Mouse (Mus musculus): Measurements from ENCODE around the gene Atp6v0e2. TPM values are rescaled to one million over a fixed set of nuclear protein-coding genes. Genes with fewer than 3 reads are reported as not detected.
A peak's percentile ranks its signal among the peaks of the same experiment; 100 is the strongest.

Atp6v0e2 gene
- polyA plus RNA-seq, 1 experiment from 2014 or later: 349 TPM

- no peaks in the 10 kb centered on the region for H3K27me3 ChIP-seq (replicated peaks)
- H3K9me3 ChIP-seq (replicated peaks): no peaks in the 10 kb centered on the region
- peaks cover 24% of the 10 kb centered on the region for H3K4me1 ChIP-seq
- H3K4me3 ChIP-seq (replicated peaks): no peak overlapping the region
- no peak overlapping the region for H3K9ac ChIP-seq (replicated peaks)
- no peak for ATAC-seq (ENCODE audit: low FRiP score)
- peaks cover 17% of the 10 kb centered on the region for H3K36me3 ChIP-seq
- WGBS: 44% methylated on average over 7 of the region's 7 CpGs
- H3K27ac ChIP-seq (replicated peaks): no peak overlapping the region
- no peak overlapping the region for H3K4me2 ChIP-seq
Measured at GRCm38 (mm10) chr6:48541560-48542450, 4.4 kb downstream of the Atp6v0e2 start.

GRCm38 (mm10) chr6:48542631-48543030 is 5.2 kb downstream of the Atp6v0e2 start:
- Histone ChIP-seq H3K36me3 (peaks cover 17% of the 10 kb centered on the region), H3K9me3 (replicated peaks) (no peaks in the 10 kb centered on the region), H3K4me3 (replicated peaks) (no peak overlapping the region), H3K27me3 (replicated peaks) (no peaks in the 10 kb centered on the region), H3K9ac (replicated peaks) (no peak overlapping the region), H3K4me2 (no peak overlapping the region), H3K4me1 (peaks cover 21% of the 10 kb centered on the region), H3K27ac (replicated peaks) (no peak overlapping the region)
- WGBS: 89% methylated on average over 3 of the region's 3 CpGs
- ATAC-seq (ENCODE audit: low FRiP score): no peak

- Histone ChIP-seq H3K4me2 (no peak overlapping the region), H3K9me3 (replicated peaks) (no peaks in the 10 kb centered on the region), H3K27me3 (replicated peaks) (no peaks in the 10 kb centered on the region), H3K9ac (replicated peaks) (no peak overlapping the region), H3K4me3 (replicated peaks) (no peak overlapping the region), H3K4me1 (no peaks in the 10 kb centered on the region), H3K36me3 (peaks cover 13% of the 10 kb centered on the region), H3K27ac (replicated peaks) (no peak overlapping the region)
- WGBS: 78% methylated on average over 5 of the region's 5 CpGs
- no peak for ATAC-seq (ENCODE audit: low FRiP score)
Measured at GRCm38 (mm10) chr6:48545251-48545650, 7.8 kb downstream of the Atp6v0e2 start.

- Histone ChIP-seq H3K4me1 (no peaks in the 10 kb centered on the region), H3K4me2 (no peak overlapping the region), H3K27me3 (replicated peaks) (no peaks in the 10 kb centered on the region), H3K36me3 (peaks cover 4% of the 10 kb centered on the region), H3K27ac (replicated peaks) (no peak overlapping the region), H3K9me3 (replicated peaks) (no peaks in the 10 kb centered on the region), H3K9ac (replicated peaks) (no peak overlapping the region), H3K4me3 (replicated peaks) (no peak overlapping the region)
- 46% methylated on average over 1 of the region's 1 CpGs for WGBS
- ATAC-seq (ENCODE audit: low FRiP score): 0 out of 2 replicates have a peak, but pooled peaks have one; percentile 2
Measured at GRCm38 (mm10) chr6:48546271-48546670, 8.9 kb downstream of the Atp6v0e2 start.

GRCm38 (mm10) chr6:48546858-48547257 is 9.4 kb downstream of the Atp6v0e2 start:
- H3K9ac ChIP-seq (replicated peaks): no peak overlapping the region
- H3K4me2 ChIP-seq: no peak overlapping the region
- H3K36me3 ChIP-seq: peaks cover 4% of the 10 kb centered on the region
- 75% methylated on average over 4 of the region's 4 CpGs for WGBS
- H3K27ac ChIP-seq (replicated peaks): no peak overlapping the region
- H3K4me1 ChIP-seq: no peaks in the 10 kb centered on the region
- no peaks in the 10 kb centered on the region for H3K27me3 ChIP-seq (replicated peaks)
- H3K4me3 ChIP-seq (replicated peaks): no peak overlapping the region
- H3K9me3 ChIP-seq (replicated peaks): no peaks in the 10 kb centered on the region
- 0 out of 2 replicates have a peak, but pooled peaks have one; percentile 1 for ATAC-seq (ENCODE audit: low FRiP score)

- H3K9me3 ChIP-seq (replicated peaks): no peaks in the 10 kb centered on the region
- no peaks in the 10 kb centered on the region for H3K36me3 ChIP-seq
- no peak overlapping the region for H3K4me3 ChIP-seq (replicated peaks)
- no peak overlapping the region for H3K4me2 ChIP-seq
- 90% methylated on average over 6 of the region's 6 CpGs for WGBS
- no peaks in the 10 kb centered on the region for H3K4me1 ChIP-seq
- no peaks in the 10 kb centered on the region for H3K27me3 ChIP-seq (replicated peaks)
- H3K27ac ChIP-seq (replicated peaks): no peak overlapping the region
- H3K9ac ChIP-seq (replicated peaks): no peak overlapping the region
- ATAC-seq (ENCODE audit: low FRiP score): no peak
Measured at GRCm38 (mm10) chr6:48548314-48548713, 10.9 kb downstream of the Atp6v0e2 start.

GRCm38 (mm10) chr6:48552918-48553317 is 15.5 kb downstream of the Atp6v0e2 start:
- Histone ChIP-seq H3K9ac (replicated peaks) (no peak overlapping the region), H3K4me2 (no peak overlapping the region), H3K9me3 (replicated peaks) (no peaks in the 10 kb centered on the region), H3K27me3 (replicated peaks) (no peaks in the 10 kb centered on the region), H3K4me1 (peaks cover 20% of the 10 kb centered on the region), H3K27ac (replicated peaks) (no peak overlapping the region), H3K4me3 (replicated peaks) (no peak overlapping the region), H3K36me3 (peaks cover 4% of the 10 kb centered on the region; the same call in 1 of the 2 replicates)
- no peak for ATAC-seq (ENCODE audit: low FRiP score)
- WGBS: 63% methylated on average over 4 of the region's 4 CpGs

- peak overlapping the region; percentile 71 for H3K4me2 ChIP-seq
- peak; percentile 19 for ATAC-seq (ENCODE audit: low FRiP score)
- peak overlapping the region; percentile 97 for H3K27ac ChIP-seq (replicated peaks)
- 80% methylated on average over 4 of the region's 4 CpGs for WGBS
- H3K36me3 ChIP-seq: peaks cover 12% of the 10 kb centered on the region
- H3K4me1 ChIP-seq: peaks cover 20% of the 10 kb centered on the region
- no peaks in the 10 kb centered on the region for H3K27me3 ChIP-seq (replicated peaks)
- H3K4me3 ChIP-seq (replicated peaks): peak overlapping the region; percentile 56
- H3K9me3 ChIP-seq (replicated peaks): no peaks in the 10 kb centered on the region
- H3K9ac ChIP-seq (replicated peaks): peak overlapping the region; percentile 70
Measured at GRCm38 (mm10) chr6:48553819-48554218, 16.4 kb downstream of the Atp6v0e2 start.

GRCm38 (mm10) chr6:48554280-48555103 is 17.1 kb downstream of the Atp6v0e2 start, which contains the start of gene Lrrc61:
Lrrc61 (plus strand) TSS chr6:48554796.
- WGBS: under 1% methylated on average over 39 of the region's 39 CpGs
- Histone ChIP-seq H3K27ac (replicated peaks) (peak within 1 kb of the TSS; percentile 97), H3K9ac (replicated peaks) (peak within 1 kb of the TSS; percentile 70), H3K4me2 (peak within 1 kb of the TSS; percentile 71), H3K4me3 (replicated peaks) (peak within 1 kb of the TSS; percentile 56), H3K36me3 (peaks cover 16% of the 10 kb centered on the region), H3K27me3 (replicated peaks) (no peaks in the 10 kb centered on the region), H3K9me3 (replicated peaks) (no peaks in the 10 kb centered on the region), H3K4me1 (peaks cover 20% of the 10 kb centered on the region)
- peak; percentile 94 for ATAC-seq (ENCODE audit: low FRiP score)

GRCm38 (mm10) chr6:48555104-48555890 is 17.9 kb downstream of the Atp6v0e2 start:
- WGBS: 26% methylated on average over 14 of the region's 14 CpGs
- peak overlapping the region; percentile 56 for H3K4me3 ChIP-seq (replicated peaks)
- H3K9me3 ChIP-seq (replicated peaks): no peaks in the 10 kb centered on the region
- H3K4me2 ChIP-seq: peak overlapping the region; percentile 71
- H3K36me3 ChIP-seq: peaks cover 22% of the 10 kb centered on the region
- peak overlapping the region; percentile 70 for H3K9ac ChIP-seq (replicated peaks)
- H3K4me1 ChIP-seq: peaks cover 20% of the 10 kb centered on the region
- ATAC-seq (ENCODE audit: low FRiP score): peak; percentile 90
- peak overlapping the region; percentile 97 for H3K27ac ChIP-seq (replicated peaks)
- no peaks in the 10 kb centered on the region for H3K27me3 ChIP-seq (replicated peaks)

- peak overlapping the region; percentile 71 for H3K4me2 ChIP-seq
- peaks cover 26% of the 10 kb centered on the region for H3K36me3 ChIP-seq
- no peak overlapping the region; the same call in 1 of the 2 replicates for H3K4me3 ChIP-seq (replicated peaks)
- 0 out of 2 replicates have a peak overlapping the region, but pooled peaks have one; percentile 97 for H3K27ac ChIP-seq (replicated peaks)
- 94% methylated on average over 3 of the region's 3 CpGs for WGBS
- H3K9me3 ChIP-seq (replicated peaks): no peaks in the 10 kb centered on the region
- H3K4me1 ChIP-seq: peaks cover 20% of the 10 kb centered on the region
- H3K27me3 ChIP-seq (replicated peaks): no peaks in the 10 kb centered on the region
- no peak for ATAC-seq (ENCODE audit: low FRiP score)
- H3K9ac ChIP-seq (replicated peaks): no peak overlapping the region
Measured at GRCm38 (mm10) chr6:48555956-48556355, 18.5 kb downstream of the Atp6v0e2 start.
